Mouse (Mus musculus) lung, postnatal 0 days (tissue): Measurements from ENCODE around the gene Fpgs. TPM values are rescaled to one million over a fixed set of nuclear protein-coding genes. Genes with fewer than 3 reads are reported as not detected.

Experiments
- ATAC-seq: fragments of 200-750 bp; cut with Nextera tagmentation; 2 replicates; pipeline ENCODE4 v1.8.0; 2017; ENCODE audit warnings: moderate library complexity
- DNase-seq: peaks from one replicate; pipeline ENCODE4 v3.0.0-alpha.2; 2016; ENCODE audit warnings: low spot score
- H3K27ac ChIP-seq: fragments of 300-500 bp; sonication (generic); 2 replicates; pipeline ENCODE4 v1.5.1; 2014; ENCODE audit warnings: antibody characterized with exemption, mild to moderate bottlenecking, low read length, mixed read lengths
- H3K27me3 ChIP-seq: fragments of 300-500 bp; sonication (generic); replicated peaks from 2 replicates; pipeline ENCODE4 v1.6.1; 2014; ENCODE audit warnings: low read length, mixed read lengths; ENCODE audit not compliant: insufficient read depth
- H3K36me3 ChIP-seq: fragments of 300-500 bp; sonication (generic); 2 replicates; pipeline ENCODE4 v1.6.1; 2014; ENCODE audit warnings: low read length, mixed read lengths; ENCODE audit not compliant: insufficient read depth
- H3K4me1 ChIP-seq: fragments of 300-500 bp; sonication (generic); 2 replicates; pipeline ENCODE4 v1.6.1; 2014; ENCODE audit warnings: antibody characterized with exemption, low read depth, low read length, mixed read lengths; ENCODE audit not compliant: insufficient read depth
- H3K4me2 ChIP-seq: fragments of 300-500 bp; sonication (generic); replicated peaks from 2 replicates; pipeline ENCODE4 v1.6.1; 2014; ENCODE audit warnings: low read depth, mild to moderate bottlenecking, low read length, moderate library complexity, mixed read lengths
- H3K4me3 ChIP-seq: fragments of 300-500 bp; sonication (generic); 2 replicates; pipeline ENCODE4 v1.5.1; 2014; ENCODE audit warnings: low read depth, low read length
- H3K9ac ChIP-seq: fragments of 300-500 bp; sonication (generic); replicated peaks from 2 replicates; pipeline ENCODE4 v1.6.1; 2014; ENCODE audit warnings: low read depth, mild to moderate bottlenecking
- H3K9me3 ChIP-seq: fragments of 300-500 bp; sonication (generic); 2 replicates; pipeline ENCODE4 v1.6.1; 2016; ENCODE audit warnings: low read length, mixed read lengths
- CTCF ChIP-seq: IDR thresholded peaks from 2 replicates; pipeline ENCODE4 v1.5.1; 2016; ENCODE audit warnings: antibody characterized with exemption, mild to moderate bottlenecking
- EP300 ChIP-seq: IDR thresholded peaks from 2 replicates; pipeline ENCODE4 v1.6.1; 2016; ENCODE audit warnings: antibody characterized with exemption, mild to moderate bottlenecking, control low read depth
- WGBS: fragments of 180-500 bp; shearing (Covaris S2); extraction: QIAGEN DNeasy Blood & Tissue Kit; methylation state at CpG from one replicate; pipeline ENCODE4 v1.1.7; 2014; 5-methylcytosine and 5-hydroxymethylcytosine counted together
- polyA plus RNA-seq: library from polyadenylated mRNA; unstranded; fragments of >200 nt; fragmentation: Nextera tagmentation; extraction: Ambion mirVana; gene quantifications from 2 replicates; pipeline ENCODE4 v1.2.1, GENCODE M21; 2015

Fpgs gene
- polyA plus RNA-seq, 1 experiment from 2014 or later = 15.6 TPM

- peaks cover 30% of the 10 kb centered on the region for H3K36me3 ChIP-seq
- 90% methylated on average over 20 of the region's 20 CpGs for WGBS
- H3K4me3 ChIP-seq = no peak overlapping the region
- DNase-seq (no peak), ATAC-seq (no peak)
- no peak overlapping the region for H3K9ac ChIP-seq
- H3K27me3 ChIP-seq = no peaks in the 10 kb centered on the region
- H3K9me3 ChIP-seq = no peaks in the 10 kb centered on the region
- no peak overlapping the region for H3K4me2 ChIP-seq
- no peak overlapping the region for H3K27ac ChIP-seq
- H3K4me1 ChIP-seq = peaks cover 12% of the 10 kb centered on the region; the same call in 1 of the 2 replicates
- no peak for TF ChIP-seq CTCF
- TF ChIP-seq EP300 = no peak
These were observed 5.7 kb upstream of the Fpgs start for GRCm38 (mm10) chr2:32709521-32710137.

- no peak overlapping the region for H3K27ac ChIP-seq
- no peak overlapping the region for H3K4me3 ChIP-seq
- H3K36me3 ChIP-seq = peaks cover 38% of the 10 kb centered on the region
- TF ChIP-seq CTCF = peak; percentile 86
- no peak for TF ChIP-seq EP300
- no peak overlapping the region for H3K9ac ChIP-seq
- no peaks in the 10 kb centered on the region for H3K27me3 ChIP-seq
- 15% methylated on average over 3 of the region's 3 CpGs for WGBS
- DNase-seq (peak; percentile 84), ATAC-seq (no peak)
- no peak overlapping the region for H3K4me2 ChIP-seq
- H3K9me3 ChIP-seq = no peaks in the 10 kb centered on the region
- peaks cover 6% of the 10 kb centered on the region; the same call in 1 of the 2 replicates for H3K4me1 ChIP-seq
These were observed 4.7 kb upstream of the Fpgs start for GRCm38 (mm10) chr2:32708643-32709042.

GRCm38 (mm10) chr2:32706971-32707370 is 3.0 kb upstream of the Fpgs start:
- 93% methylated on average over 6 of the region's 6 CpGs for WGBS
- Histone ChIP-seq H3K9me3 (no peaks in the 10 kb centered on the region), H3K4me2 (no peak overlapping the region), H3K4me1 (peaks cover 6% of the 10 kb centered on the region; the same call in 1 of the 2 replicates), H3K36me3 (peaks cover 41% of the 10 kb centered on the region), H3K27ac (no peak overlapping the region), H3K4me3 (no peak overlapping the region), H3K27me3 (no peaks in the 10 kb centered on the region), H3K9ac (no peak overlapping the region)
- ATAC-seq = no peak
- TF ChIP-seq CTCF (no peak), EP300 (no peak)
- no peak for DNase-seq

- Histone ChIP-seq H3K4me1 (no peaks in the 10 kb centered on the region), H3K4me3 (no peak overlapping the region), H3K9ac (no peak overlapping the region), H3K4me2 (no peak overlapping the region), H3K27me3 (no peaks in the 10 kb centered on the region), H3K27ac (no peak overlapping the region), H3K36me3 (peaks cover 39% of the 10 kb centered on the region), H3K9me3 (no peaks in the 10 kb centered on the region)
- WGBS = 91% methylated on average over 7 of the region's 7 CpGs
- TF ChIP-seq CTCF (no peak), EP300 (no peak)
- ATAC-seq = no peak
- no peak for DNase-seq
These were observed 1.1 kb upstream of the Fpgs start for GRCm38 (mm10) chr2:32705018-32705417.

- Histone ChIP-seq H3K27ac (no peak overlapping the region), H3K9ac (no peak overlapping the region), H3K36me3 (peaks cover 26% of the 10 kb centered on the region), H3K4me1 (no peaks in the 10 kb centered on the region), H3K9me3 (no peaks in the 10 kb centered on the region), H3K27me3 (no peaks in the 10 kb centered on the region), H3K4me3 (no peak overlapping the region), H3K4me2 (no peak overlapping the region)
- DNase-seq (no peak), ATAC-seq (no peak)
- WGBS = 90% methylated on average over 8 of the region's 8 CpGs
- no peak for TF ChIP-seq CTCF
- no peak for TF ChIP-seq EP300
These were observed 899 bp downstream of the Fpgs start for GRCm38 (mm10) chr2:32703046-32703445.

- H3K9me3 ChIP-seq = no peaks in the 10 kb centered on the region
- DNase-seq = no peak
- no peak overlapping the region for H3K27ac ChIP-seq
- peaks cover 17% of the 10 kb centered on the region for H3K36me3 ChIP-seq
- H3K27me3 ChIP-seq = no peaks in the 10 kb centered on the region
- no peaks in the 10 kb centered on the region for H3K4me1 ChIP-seq
- ATAC-seq = no peak
- whole genome bisulfite sequencing = 79% methylated on average over 14 of the region's 14 CpGs
- H3K4me3 ChIP-seq = no peak overlapping the region
- TF ChIP-seq CTCF = no peak
- no peak overlapping the region for H3K4me2 ChIP-seq
- no peak overlapping the region for H3K9ac ChIP-seq
These were observed 2.8 kb downstream of the Fpgs start for GRCm38 (mm10) chr2:32700966-32701743.
